Mouse (Mus musculus): Measurements from ENCODE around the gene Nova2.

The Nova2 gene

DNA sequence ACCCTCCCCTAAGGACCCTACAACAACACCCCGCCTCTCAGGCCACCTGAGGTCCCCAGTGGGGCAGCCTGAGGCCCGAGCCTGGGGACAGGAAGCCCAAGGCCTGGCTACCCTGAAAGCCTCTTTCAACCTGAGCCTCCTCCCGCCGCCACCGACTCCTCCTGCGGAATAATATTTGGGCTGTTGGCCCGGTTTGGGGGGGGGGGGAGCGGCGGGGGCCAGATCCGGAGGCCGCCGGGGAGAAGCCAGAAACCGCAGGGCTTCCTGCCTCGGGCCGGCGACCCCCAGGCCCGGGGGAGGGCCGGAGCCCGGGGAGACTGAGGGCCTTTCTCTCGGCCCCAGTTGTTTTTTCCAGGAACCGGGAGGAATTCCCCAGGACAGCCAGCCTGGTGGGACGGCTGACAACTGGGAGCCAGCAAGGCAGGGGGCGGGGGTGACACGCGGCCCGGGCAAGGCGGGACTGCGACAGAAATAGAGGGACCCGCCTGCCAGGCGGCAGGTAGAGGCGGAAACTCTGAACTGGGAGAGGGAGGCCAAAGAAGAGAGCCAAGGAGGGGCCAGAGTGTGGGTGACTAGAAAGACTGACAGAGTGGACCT, 86.4 kb downstream of the Nova2 start:
- no peak for DNase-seq (ENCODE audit: low spot score)

DNA sequence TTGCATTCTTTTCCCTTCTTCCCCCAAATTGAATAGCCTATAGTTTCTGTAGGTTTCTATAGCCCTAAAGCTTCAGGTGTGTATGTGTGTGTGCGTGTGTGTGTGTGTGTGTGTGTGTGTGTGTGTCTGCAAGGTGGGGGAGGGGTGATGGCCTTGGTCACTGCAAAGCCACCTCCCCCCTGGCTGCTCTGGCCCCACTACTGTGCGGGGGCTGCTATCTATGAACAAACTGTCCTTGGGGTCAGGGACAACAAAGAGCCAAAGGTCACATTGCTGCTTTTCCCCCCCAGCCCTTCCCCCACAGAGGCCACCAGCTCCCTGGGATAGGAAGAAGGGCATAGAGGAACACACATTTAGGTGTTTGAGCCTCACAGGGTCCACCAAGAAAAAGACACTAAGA, 87.2 kb downstream of the Nova2 start:
- no peak for DNase-seq (ENCODE audit: low spot score)

DNA sequence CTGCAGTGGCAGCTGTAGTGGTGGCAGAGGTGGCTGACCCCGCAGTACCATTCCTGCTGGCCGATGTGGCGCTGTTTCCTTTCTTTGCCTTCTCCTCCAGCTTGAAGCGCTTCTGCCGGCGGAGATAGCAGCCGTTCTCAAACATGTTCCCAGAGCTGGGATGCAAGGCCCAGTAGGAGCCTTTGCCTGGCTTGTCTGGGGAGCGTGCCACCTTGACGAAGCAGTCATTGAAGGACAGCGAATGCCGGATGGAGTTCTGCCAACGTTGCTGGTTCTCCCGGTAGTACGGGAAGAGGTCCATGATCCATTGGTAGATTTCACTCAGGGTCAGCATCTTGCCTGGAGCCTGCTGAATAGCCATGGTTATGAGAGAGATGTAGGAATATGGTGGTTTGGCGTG, 88.8 kb downstream of the Nova2 start:
- no peak for DNase-seq (ENCODE audit: low spot score)
